Mouse (Mus musculus): ENCODE data around the gene Hoxd3. TPM values are rescaled to one million over a fixed set of nuclear protein-coding genes. Genes with fewer than 3 reads are reported as not detected.

Hoxd3 gene
- total and polyA plus RNA-seq, 3 experiments, result not detected

GRCm38 (mm10) chr2:74760146-74760545 is 48.4 kb downstream of the Hoxd3 start:
- Histone ChIP-seq H3K9me3 (replicated peaks; ENCODE audit: insufficient read depth, low read length) (no peaks in the 10 kb centered on the region), H3K9ac (ENCODE audit: control insufficient read depth, low read depth, low read length, poor library complexity, severe bottlenecking) (no peak overlapping the region), H3K4me3 (ENCODE audit: control insufficient read depth in 1 of 2, insufficient read depth in 1 of 2, low read depth in 2 of 2, low read length in 2 of 2) (no peak overlapping the region), H3K27me3 (ENCODE audit: control insufficient read depth in 1 of 2, insufficient read depth in 2 of 2, low read length in 2 of 2) (peaks cover 0 to 3% of the 10 kb centered on the region in 2 experiments; a peak in 1 of 4 replicates), H3K36me3 (ENCODE audit: control insufficient read depth in 1 of 2, insufficient read depth in 2 of 2, low read length in 2 of 2) (no peaks in the 10 kb centered on the region), H3K27ac (ENCODE audit: control insufficient read depth, low read depth, low read length) (no peak overlapping the region), H3K4me1 (ENCODE audit: control insufficient read depth in 1 of 2, insufficient read depth in 2 of 2, low read length in 2 of 2) (no peaks in the 10 kb centered on the region), H3K79me2 (ENCODE audit: control insufficient read depth, insufficient read depth, low read length, poor library complexity) (no peaks in the 10 kb centered on the region)
- TF ChIP-seq ELF1 (IDR thresholded peaks at IDR 0.05; ENCODE audit: low read depth, low read length) (no peak), UBTF (IDR thresholded peaks at IDR 0.05; ENCODE audit: borderline replicate concordance, insufficient read depth, low read depth, low read length) (no peak), POLR2AphosphoS5 (IDR thresholded peaks at IDR 0.05; ENCODE audit: borderline replicate concordance, low read depth, low read length) (no peak), MYC (IDR thresholded peaks at IDR 0.05; ENCODE audit: low read depth, low read length) (no peak), MEF2A (IDR thresholded peaks at IDR 0.05; ENCODE audit: extremely low read depth, insufficient replicate concordance, low read depth, low read length, poor library complexity, severe bottlenecking) (no peak), BHLHE40 (IDR thresholded peaks at IDR 0.05; ENCODE audit: borderline replicate concordance, low read depth, low read length) (no peak), KAT2A (conservative IDR thresholded peaks at IDR 0.05; ENCODE audit: low read depth, low read length) (no peak), RCOR1 (IDR thresholded peaks at IDR 0.05; ENCODE audit: low read depth, low read length) (no peak), POLR2AphosphoS2 (IDR thresholded peaks at IDR 0.05; ENCODE audit: low read length) (no peak), TBP (IDR thresholded peaks at IDR 0.05; ENCODE audit: low read depth, low read length) (no peak), CTCF (IDR thresholded peaks at IDR 0.05 in 2 of 3, conservative IDR thresholded peaks at IDR 0.05 in 1 of 3; ENCODE audit: control insufficient read depth in 1 of 3, insufficient read depth in 1 of 3, low read depth in 2 of 3, low read length in 3 of 3, poor library complexity in 1 of 3, severe bottlenecking in 1 of 3) (no peak), TAL1 (IDR thresholded peaks at IDR 0.05; ENCODE audit: low read length) (no peak), NRF1 (IDR thresholded peaks at IDR 0.05; ENCODE audit: insufficient read depth, low read depth, low read length, poor library complexity, severe bottlenecking) (no peak), NELFE (IDR thresholded peaks at IDR 0.05; ENCODE audit: low read depth, low read length) (no peak), MAX (IDR thresholded peaks at IDR 0.05; ENCODE audit: low read length) (no peak), ZKSCAN1 (IDR thresholded peaks at IDR 0.05; ENCODE audit: low read depth, low read length) (no peak), E2F4 (IDR thresholded peaks at IDR 0.05; ENCODE audit: borderline replicate concordance, low read depth, low read length) (no peak), GATA1 (IDR thresholded peaks at IDR 0.05; ENCODE audit: low read depth, low read length) (no peak), MXI1 (IDR thresholded peaks at IDR 0.05; ENCODE audit: low read depth, low read length) (no peak)
- DNase-seq (ENCODE audit: low read depth, low spot score), result no peak

GRCm38 (mm10) chr2:74761941-74762340 is 50.2 kb downstream of the Hoxd3 start:
- H3K9me3 ChIP-seq (replicated peaks; ENCODE audit: insufficient read depth, low read length), result no peaks in the 10 kb centered on the region
- H3K4me1 ChIP-seq (ENCODE audit: control insufficient read depth in 1 of 2, insufficient read depth in 2 of 2, low read length in 2 of 2), result no peaks in the 10 kb centered on the region
- no peaks in the 10 kb centered on the region for H3K36me3 ChIP-seq (ENCODE audit: control insufficient read depth in 1 of 2, insufficient read depth in 2 of 2, low read length in 2 of 2)
- no peaks in the 10 kb centered on the region for H3K79me2 ChIP-seq (ENCODE audit: control insufficient read depth, insufficient read depth, low read length, poor library complexity)
- no peak overlapping the region for H3K27ac ChIP-seq (ENCODE audit: control insufficient read depth, low read depth, low read length)
- DNase-seq (ENCODE audit: low read depth, low spot score), result no peak
- H3K4me3 ChIP-seq (ENCODE audit: control insufficient read depth in 1 of 2, insufficient read depth in 1 of 2, low read depth in 2 of 2, low read length in 2 of 2), result no peak overlapping the region
- no peak for TF ChIP-seq ZMIZ1 (IDR thresholded peaks at IDR 0.05; ENCODE audit: low read depth, low read length)
- TF ChIP-seq TBP (IDR thresholded peaks at IDR 0.05; ENCODE audit: low read depth, low read length), result no peak
- TF ChIP-seq SMC3 (IDR thresholded peaks at IDR 0.05; ENCODE audit: low read depth, low read length), result no peak
- TF ChIP-seq ZNF384 (IDR thresholded peaks at IDR 0.05; ENCODE audit: low read depth, low read length), result no peak
- no peak for TF ChIP-seq MYB (IDR thresholded peaks at IDR 0.05; ENCODE audit: low read depth, low read length)
- TF ChIP-seq NELFE (IDR thresholded peaks at IDR 0.05; ENCODE audit: low read depth, low read length), result no peak
- no peak for TF ChIP-seq TAL1 (IDR thresholded peaks at IDR 0.05; ENCODE audit: low read length)
- TF ChIP-seq CHD2 (IDR thresholded peaks at IDR 0.05; ENCODE audit: low read length), result no peak
- no peak for TF ChIP-seq EP300 (IDR thresholded peaks at IDR 0.05; ENCODE audit: low read depth in 1 of 2, low read length in 2 of 2)
- TF ChIP-seq ETS1 (IDR thresholded peaks at IDR 0.05; ENCODE audit: low read depth, low read length), result no peak
- TF ChIP-seq TCF12 (IDR thresholded peaks at IDR 0.05; ENCODE audit: low read depth, low read length), result no peak
- TF ChIP-seq POLR2AphosphoS5 (IDR thresholded peaks at IDR 0.05; ENCODE audit: borderline replicate concordance, low read depth, low read length), result no peak
- TF ChIP-seq MAX (IDR thresholded peaks at IDR 0.05; ENCODE audit: low read length), result no peak
- no peak for TF ChIP-seq MAFK (IDR thresholded peaks at IDR 0.05; ENCODE audit: borderline replicate concordance, low read depth, low read length)
- no peak for TF ChIP-seq USF2 (IDR thresholded peaks at IDR 0.05; ENCODE audit: borderline replicate concordance in 1 of 2, insufficient read depth in 1 of 2, low read depth in 1 of 2, low read length in 2 of 2)
- TF ChIP-seq MXI1 (IDR thresholded peaks at IDR 0.05; ENCODE audit: low read depth, low read length), result no peak
- no peak for TF ChIP-seq NRF1 (IDR thresholded peaks at IDR 0.05; ENCODE audit: insufficient read depth, low read depth, low read length, poor library complexity, severe bottlenecking)
- no peak for TF ChIP-seq CTCF (IDR thresholded peaks at IDR 0.05 in 2 of 3, conservative IDR thresholded peaks at IDR 0.05 in 1 of 3; ENCODE audit: control insufficient read depth in 1 of 3, insufficient read depth in 1 of 3, low read depth in 2 of 3, low read length in 3 of 3, poor library complexity in 1 of 3, severe bottlenecking in 1 of 3)
- TF ChIP-seq ZKSCAN1 (IDR thresholded peaks at IDR 0.05; ENCODE audit: low read depth, low read length), result no peak
- H3K9ac ChIP-seq (ENCODE audit: control insufficient read depth, low read depth, low read length, poor library complexity, severe bottlenecking), result no peak overlapping the region
- peaks cover 0 to 3% of the 10 kb centered on the region in 2 experiments; a peak in 2 of 4 replicates for H3K27me3 ChIP-seq (ENCODE audit: control insufficient read depth in 1 of 2, insufficient read depth in 2 of 2, low read length in 2 of 2)
